Mouse (Mus musculus) retina, postnatal 7 days (tissue): ENCODE measurements around the gene Ckap2l.

ENCODE experiments used
- DNase-seq: peaks from one replicate; pipeline ENCODE4 v3.0.0-alpha.2; 2012; ENCODE audit warnings: low read depth, low spot score

The Ckap2l gene

GRCm38 (mm10) chr2:129263073-129263472, 33.9 kb downstream of the Ckap2l start:
- DNase-seq: no peak

GRCm38 (mm10) chr2:129261151-129261794, 35.7 kb downstream of the Ckap2l start:
- no peak for DNase-seq

GRCm38 (mm10) chr2:129260646-129261045, 36.4 kb downstream of the Ckap2l start:
- no peak for DNase-seq

- peak; percentile 78 for DNase-seq
These were observed 38.4 kb downstream of the Ckap2l start for GRCm38 (mm10) chr2:129258475-129259211.

- no peak for DNase-seq
These were observed 39.0 kb downstream of the Ckap2l start for GRCm38 (mm10) chr2:129258056-129258455.

GRCm38 (mm10) chr2:129256006-129256405, 41.0 kb downstream of the Ckap2l start:
- DNase-seq: no peak

- DNase-seq: no peak
These were observed 42.9 kb downstream of the Ckap2l start for GRCm38 (mm10) chr2:129254076-129254475.

- DNase-seq: no peak
These were observed 43.4 kb downstream of the Ckap2l start for GRCm38 (mm10) chr2:129253631-129253970.

GRCm38 (mm10) chr2:129252836-129253630, 44.0 kb downstream of the Ckap2l start:
- no peak for DNase-seq

GRCm38 (mm10) chr2:129249321-129249720, 47.7 kb downstream of the Ckap2l start:
- no peak for DNase-seq

GRCm38 (mm10) chr2:129247707-129248121, 49.3 kb downstream of the Ckap2l start:
- no peak for DNase-seq

- DNase-seq: no peak
These were observed 50.1 kb downstream of the Ckap2l start for GRCm38 (mm10) chr2:129246924-129247323.

GRCm38 (mm10) chr2:129246436-129246835, 50.6 kb downstream of the Ckap2l start:
- no peak for DNase-seq

- DNase-seq: peak; percentile 33
These were observed 51.4 kb downstream of the Ckap2l start for GRCm38 (mm10) chr2:129245618-129246017.

GRCm38 (mm10) chr2:129244446-129245120, 52.4 kb downstream of the Ckap2l start:
- DNase-seq: no peak

GRCm38 (mm10) chr2:129243786-129244185, 53.2 kb downstream of the Ckap2l start:
- DNase-seq: peak; percentile 46

GRCm38 (mm10) chr2:129243005-129243404, 54.0 kb downstream of the Ckap2l start:
- DNase-seq: no peak

GRCm38 (mm10) chr2:129241845-129242833, 54.9 kb downstream of the Ckap2l start:
- no peak for DNase-seq

GRCm38 (mm10) chr2:129240726-129241432, 56.1 kb downstream of the Ckap2l start:
- no peak for DNase-seq

- no peak for DNase-seq
These were observed 60.5 kb downstream of the Ckap2l start for GRCm38 (mm10) chr2:129236526-129236925.
